Mouse (Mus musculus) embryonic facial prominence, embryonic 11.5 days (tissue): ENCODE results near the gene Cd5. TPM values are rescaled to one million over a fixed set of nuclear protein-coding genes. Genes with fewer than 3 reads are reported as not detected.

Source experiments
- ATAC-seq: fragments of 200-750 bp; cut with Nextera tagmentation; replicated peaks from 2 replicates; pipeline ENCODE4 v1.8.0; 2017; ENCODE audit warnings: low read depth; ENCODE audit not compliant: insufficient number of reproducible peaks, low FRiP score, low TSS enrichment
- DNase-seq: peaks from one replicate; pipeline ENCODE4 v3.0.0-alpha.2; 2015; ENCODE audit warnings: low spot score
- H3K27ac ChIP-seq: fragments of 300-500 bp; sonication (generic); replicated peaks from 2 replicates; pipeline ENCODE4 v1.5.1; 2014; ENCODE audit warnings: mild to moderate bottlenecking, low read depth, low read length, control low read depth
- H3K27me3 ChIP-seq: fragments of 300-500 bp; sonication (generic); 2 replicates; pipeline ENCODE4 v1.6.1; 2014; ENCODE audit warnings: mild to moderate bottlenecking, low read length, moderate library complexity, mixed read lengths; ENCODE audit not compliant: control insufficient read depth, insufficient read depth
- H3K36me3 ChIP-seq: fragments of 300-500 bp; sonication (generic); replicated peaks from 2 replicates; pipeline ENCODE4 v1.6.1; 2014; ENCODE audit warnings: low read depth, mild to moderate bottlenecking, low read length, moderate library complexity, mixed read lengths; ENCODE audit not compliant: control insufficient read depth, insufficient read depth
- H3K4me1 ChIP-seq: fragments of 300-500 bp; sonication (generic); 2 replicates; pipeline ENCODE4 v1.6.1; 2014; ENCODE audit warnings: low read length, mixed read lengths; ENCODE audit not compliant: control insufficient read depth, insufficient read depth
- H3K4me2 ChIP-seq: fragments of 300-500 bp; sonication (generic); 2 replicates; pipeline ENCODE4 v1.6.1; 2014; ENCODE audit warnings: low read depth, mild to moderate bottlenecking, control low read depth, low read length, moderate library complexity
- H3K4me3 ChIP-seq: fragments of 300-500 bp; sonication (generic); 2 replicates; pipeline ENCODE4 v1.5.1; 2014; ENCODE audit warnings: low read depth, low read length, control low read depth
- H3K9ac ChIP-seq: fragments of 300-500 bp; sonication (generic); replicated peaks from 2 replicates; pipeline ENCODE4 v1.6.1; 2014; ENCODE audit warnings: mild to moderate bottlenecking, control low read depth, low read length
- H3K9me3 ChIP-seq: fragments of 300-500 bp; sonication (generic); replicated peaks from 2 replicates; pipeline ENCODE4 v1.6.1; 2016; ENCODE audit warnings: mild to moderate bottlenecking, low read length, inconsistent platforms, mixed read lengths; ENCODE audit not compliant: control insufficient read depth
- WGBS: fragments of 180-500 bp; shearing (Covaris S2); extraction: QIAGEN DNeasy Blood & Tissue Kit; methylation state at CpG from one replicate; pipeline ENCODE4 v1.1.7; 2014; 5-methylcytosine and 5-hydroxymethylcytosine counted together
- polyA plus RNA-seq: library from polyadenylated mRNA; unstranded; fragments of >200 nt; fragmentation: Nextera tagmentation; extraction: Ambion mirVana; gene quantifications from 2 replicates; pipeline ENCODE4 v1.2.1, GENCODE M21; 2014

Gene Cd5
- polyA plus RNA-seq, 1 experiment from 2014 or later, result 0.15 TPM

- Histone ChIP-seq H3K36me3 (no peaks in the 10 kb centered on the region), H3K4me1 (no peaks in the 10 kb centered on the region), H3K9ac (no peak overlapping the region), H3K4me2 (no peak overlapping the region; the same call in 1 of the 2 replicates), H3K27ac (no peak overlapping the region), H3K4me3 (no peak overlapping the region), H3K9me3 (no peaks in the 10 kb centered on the region), H3K27me3 (no peaks in the 10 kb centered on the region)
- DNase-seq (no peak), ATAC-seq (no peak)
- 91% methylated on average over 8 of the region's 8 CpGs for WGBS
Observed at GRCm38 (mm10) chr19:10703470-10703869, 35.3 kb downstream of the Cd5 start.

- Histone ChIP-seq H3K36me3 (no peaks in the 10 kb centered on the region), H3K4me3 (no peak overlapping the region), H3K9me3 (no peaks in the 10 kb centered on the region), H3K4me1 (no peaks in the 10 kb centered on the region), H3K27me3 (no peaks in the 10 kb centered on the region), H3K27ac (no peak overlapping the region), H3K4me2 (no peak overlapping the region), H3K9ac (no peak overlapping the region)
- no peak for DNase-seq
- 71% methylated on average over 8 of the region's 8 CpGs for WGBS
- no peak for ATAC-seq
Observed at GRCm38 (mm10) chr19:10702125-10702524, 36.7 kb downstream of the Cd5 start.

- DNase-seq (no peak), ATAC-seq (no peak)
- H3K27me3 ChIP-seq, result no peaks in the 10 kb centered on the region
- no peak overlapping the region for H3K4me2 ChIP-seq
- no peak overlapping the region for H3K9ac ChIP-seq
- H3K36me3 ChIP-seq, result no peaks in the 10 kb centered on the region
- H3K4me3 ChIP-seq, result no peak overlapping the region
- 64% methylated on average over 6 of the region's 6 CpGs for whole genome bisulfite sequencing
- H3K9me3 ChIP-seq, result no peaks in the 10 kb centered on the region
- no peaks in the 10 kb centered on the region for H3K4me1 ChIP-seq
- no peak overlapping the region for H3K27ac ChIP-seq
Observed at GRCm38 (mm10) chr19:10701013-10701726, 37.6 kb downstream of the Cd5 start.

- no peaks in the 10 kb centered on the region for H3K27me3 ChIP-seq
- WGBS, result 67% methylated on average over 9 of the region's 9 CpGs
- DNase-seq (no peak), ATAC-seq (no peak)
- no peak overlapping the region for H3K4me3 ChIP-seq
- H3K27ac ChIP-seq, result no peak overlapping the region
- H3K4me1 ChIP-seq, result no peaks in the 10 kb centered on the region
- no peak overlapping the region for H3K9ac ChIP-seq
- H3K36me3 ChIP-seq, result no peaks in the 10 kb centered on the region
- H3K4me2 ChIP-seq, result no peak overlapping the region
- no peaks in the 10 kb centered on the region for H3K9me3 ChIP-seq
Observed at GRCm38 (mm10) chr19:10699851-10700250, 39.0 kb downstream of the Cd5 start.

- 67% methylated on average over 9 of the region's 9 CpGs for WGBS
- no peaks in the 10 kb centered on the region for H3K36me3 ChIP-seq
Observed at GRCm38 (mm10) chr19:10698131-10698991, 40.4 kb downstream of the Cd5 start.

GRCm38 (mm10) chr19:10695801-10696200, 43.0 kb downstream of the Cd5 start:
- H3K27ac ChIP-seq, result peak overlapping the region; percentile 38; the same call in 1 of the 2 replicates
- H3K4me3 ChIP-seq, result no peak overlapping the region
- H3K4me2 ChIP-seq, result no peak overlapping the region
- 31% methylated on average over 7 of the region's 7 CpGs for WGBS
- no peaks in the 10 kb centered on the region for H3K36me3 ChIP-seq
- no peaks in the 10 kb centered on the region for H3K4me1 ChIP-seq
- H3K27me3 ChIP-seq, result no peaks in the 10 kb centered on the region
- DNase-seq (no peak), ATAC-seq (no peak)
- H3K9me3 ChIP-seq, result no peaks in the 10 kb centered on the region
- no peak overlapping the region for H3K9ac ChIP-seq

More at GRCm38 (mm10) chr19:10698131-10698991, 40.4 kb downstream of the Cd5 start:
- H3K4me1 ChIP-seq, result no peaks in the 10 kb centered on the region
- DNase-seq (no peak), ATAC-seq (no peak)
- H3K4me3 ChIP-seq, result no peak overlapping the region
- H3K27me3 ChIP-seq, result no peaks in the 10 kb centered on the region
- H3K27ac ChIP-seq, result no peak overlapping the region
- H3K9ac ChIP-seq, result no peak overlapping the region
- no peaks in the 10 kb centered on the region for H3K9me3 ChIP-seq
- H3K4me2 ChIP-seq, result no peak overlapping the region

- Histone ChIP-seq H3K9me3 (no peaks in the 10 kb centered on the region), H3K4me1 (no peaks in the 10 kb centered on the region; the same call in 1 of the 2 replicates), H3K4me2 (no peak overlapping the region), H3K4me3 (no peak overlapping the region), H3K36me3 (no peaks in the 10 kb centered on the region), H3K27ac (no peak overlapping the region), H3K27me3 (no peaks in the 10 kb centered on the region), H3K9ac (no peak overlapping the region)
- WGBS, result 88% methylated on average over 10 of the region's 10 CpGs
- DNase-seq, result no peak
- ATAC-seq, result no peak
Observed at GRCm38 (mm10) chr19:10693926-10694682, 44.7 kb downstream of the Cd5 start.
